Mouse (Mus musculus): ENCODE measurements around the gene Tmem182. TPM values are rescaled to one million over a fixed set of nuclear protein-coding genes. Genes with fewer than 3 reads are reported as not detected.

Gene Tmem182
- total RNA-seq, 2 experiments from 2014 or later, result 0.32 to 0.42 TPM

DNA sequence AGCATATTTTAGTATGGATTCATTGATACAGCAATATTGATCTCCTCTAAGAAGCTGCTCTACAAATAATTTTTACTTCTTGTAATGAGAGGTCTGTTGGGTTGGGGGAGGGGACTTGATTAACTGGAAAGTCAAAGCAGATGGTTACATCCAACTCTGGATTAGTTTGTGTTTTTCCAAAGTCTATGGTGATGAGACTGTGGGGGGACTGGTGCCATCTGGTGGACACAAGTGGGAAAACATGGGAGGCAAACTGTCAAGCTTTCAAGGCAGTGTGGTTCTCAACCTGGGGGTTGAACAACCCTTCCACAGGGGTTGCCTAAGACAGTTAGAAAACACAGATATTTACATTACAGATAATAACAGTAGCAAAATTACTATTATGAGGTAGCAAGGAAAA is 39.2 kb downstream of the Tmem182 start:
- DNase-seq (ENCODE audit: low spot score in 2 of 2), result peak; percentile 55 to 66
- intact Hi-C loops (cut with DNase I), result loop anchor here (1.0 to 5.0 kb wide), 2 partner anchors 47 to 257 kb away; no protein-coding TSS in a partner anchor

DNA sequence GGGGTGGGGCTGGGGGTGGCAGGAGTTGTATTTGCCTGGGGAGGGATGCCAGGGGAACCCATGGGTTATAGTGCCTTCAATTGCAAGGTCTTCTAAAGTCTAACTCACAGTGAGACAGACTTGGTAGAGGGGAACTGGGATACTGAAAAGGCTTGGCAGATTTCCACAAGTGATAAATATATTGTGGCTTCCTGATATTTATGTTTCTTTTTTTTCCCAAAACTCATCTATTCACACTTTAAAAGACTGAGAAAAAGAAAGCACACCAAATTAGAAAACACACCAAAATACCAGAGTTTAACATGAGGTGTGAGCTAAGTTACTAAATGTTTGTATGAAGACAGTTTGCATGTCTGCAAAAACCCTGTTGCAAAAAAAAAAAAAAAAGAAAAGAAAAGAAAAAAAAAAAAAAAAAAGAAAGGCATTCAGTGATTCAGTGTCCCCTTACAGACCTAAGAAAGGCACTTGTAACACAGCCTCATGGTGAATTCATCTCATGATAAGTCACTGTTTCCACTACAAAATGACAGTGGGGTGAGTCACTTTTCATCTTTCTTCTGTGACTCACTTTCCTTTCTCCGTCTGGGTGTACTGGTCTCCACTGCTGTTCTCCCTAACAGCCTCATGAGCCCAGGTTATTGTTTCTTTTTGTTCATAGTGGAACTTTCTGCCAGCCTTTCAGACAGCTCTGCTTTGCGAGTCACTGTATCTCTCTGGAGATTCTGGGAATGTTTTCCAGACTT is 42.0 kb downstream of the Tmem182 start:
- no peak for DNase-seq (ENCODE audit: low spot score in 2 of 2)
- intact Hi-C loops (cut with DNase I), result no loop called here

DNA sequence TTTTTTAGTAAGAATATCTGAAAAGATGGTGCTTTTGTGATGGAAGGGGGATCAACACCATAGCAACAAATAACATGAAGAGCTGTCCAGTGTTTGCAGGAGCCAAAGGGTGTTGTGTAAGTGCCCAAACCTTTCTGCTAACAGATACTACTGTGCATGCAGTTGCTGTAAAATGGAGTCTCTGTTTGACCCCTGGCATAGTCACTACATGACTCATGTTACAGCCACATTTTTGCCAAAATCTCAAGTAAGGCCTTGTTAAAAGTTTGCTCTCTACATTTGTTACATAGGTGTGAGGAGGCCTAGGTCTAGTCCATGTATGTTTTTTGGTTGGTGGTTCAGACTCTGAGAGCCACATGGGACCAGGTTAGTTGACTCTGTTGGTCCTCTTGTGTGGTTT is 45.9 kb downstream of the Tmem182 start:
- intact Hi-C loops (cut with DNase I), result no loop called here
- no peak for DNase-seq (ENCODE audit: low spot score in 2 of 2)

DNA sequence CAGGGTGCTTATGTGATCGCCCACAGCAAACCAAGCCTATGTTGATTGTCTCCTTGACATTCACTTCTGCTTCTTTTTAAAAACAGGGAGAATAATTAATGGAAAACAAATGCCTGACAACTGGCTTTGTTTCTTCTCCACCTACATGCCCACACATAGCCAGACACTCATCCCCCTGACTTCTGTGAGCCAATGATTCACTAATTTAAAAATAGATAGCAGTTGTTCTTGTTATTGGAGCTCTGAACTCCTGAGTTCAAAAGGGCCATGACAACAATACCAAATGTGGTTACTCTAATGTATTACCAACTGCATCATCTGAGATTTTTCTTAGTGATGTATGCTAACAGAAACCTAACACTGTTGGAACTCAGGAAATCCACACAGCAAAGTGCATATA is 49.9 kb downstream of the Tmem182 start:
- intact Hi-C loops (cut with DNase I), result no loop called here

DNA sequence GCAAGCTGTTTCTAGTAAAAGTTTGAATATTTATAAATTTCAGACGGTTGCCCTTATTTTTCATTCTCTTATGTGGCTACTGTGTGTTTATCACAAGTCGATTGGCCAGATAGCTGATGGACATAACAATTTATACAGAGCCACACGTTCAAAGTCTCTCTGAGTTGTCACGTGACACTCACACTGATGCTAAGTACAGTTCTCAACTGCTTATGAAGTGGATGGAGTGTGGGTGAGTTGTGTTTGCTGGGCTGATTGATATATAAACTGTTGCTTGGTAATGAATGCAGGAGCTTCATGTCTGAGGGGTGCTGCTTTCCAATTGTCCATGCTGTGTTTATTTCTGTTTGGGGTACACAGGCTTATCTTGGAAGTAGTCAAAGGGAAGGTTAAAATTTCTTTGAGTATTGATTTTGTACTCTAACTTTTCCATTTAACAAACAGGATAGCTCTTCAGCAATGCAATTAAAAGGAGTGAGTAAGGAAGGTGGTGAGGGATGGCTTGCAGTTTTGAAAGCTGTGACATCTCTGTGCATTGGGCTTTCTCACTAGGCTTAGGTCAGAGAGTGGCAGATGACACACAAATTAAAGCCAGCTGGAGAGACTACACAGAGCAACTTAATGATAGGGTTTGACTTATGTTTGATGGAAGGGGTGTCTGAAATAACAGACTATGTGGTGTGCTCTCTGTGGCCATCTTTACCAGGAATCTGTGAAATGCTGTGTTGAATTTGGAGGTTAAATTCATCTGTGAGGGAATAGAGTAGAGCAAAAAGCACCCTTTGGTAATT is 51.6 kb downstream of the Tmem182 start:
- DNase-seq (ENCODE audit: low spot score in 2 of 2), result no peak
- intact Hi-C loops (cut with DNase I), result no loop called here

More for the DNA sequence above, 49.9 kb downstream of the Tmem182 start:
- no peak for DNase-seq (ENCODE audit: low spot score in 2 of 2)

DNA sequence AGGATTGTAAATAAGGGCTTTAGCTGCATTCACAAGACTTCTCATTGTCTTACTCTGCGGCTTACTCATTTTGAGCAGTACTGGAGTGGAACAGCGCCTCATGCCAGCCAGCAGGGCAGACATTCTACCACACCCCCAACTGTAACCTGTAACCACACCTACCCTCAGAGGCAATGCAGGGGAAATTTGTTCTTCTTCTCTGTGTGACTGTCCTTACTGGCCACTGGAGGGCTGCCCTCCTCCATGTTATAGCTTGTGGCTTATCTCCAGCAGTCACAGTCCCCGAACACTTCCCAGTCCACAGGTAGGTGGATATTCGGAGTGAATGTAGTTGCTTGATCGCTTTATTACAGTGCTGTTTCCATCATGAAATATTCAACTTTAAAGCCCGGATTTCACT is 59.6 kb downstream of the Tmem182 start:
- no peak for DNase-seq (ENCODE audit: low spot score in 2 of 2)
- intact Hi-C loops (cut with DNase I), result no loop called here

DNA sequence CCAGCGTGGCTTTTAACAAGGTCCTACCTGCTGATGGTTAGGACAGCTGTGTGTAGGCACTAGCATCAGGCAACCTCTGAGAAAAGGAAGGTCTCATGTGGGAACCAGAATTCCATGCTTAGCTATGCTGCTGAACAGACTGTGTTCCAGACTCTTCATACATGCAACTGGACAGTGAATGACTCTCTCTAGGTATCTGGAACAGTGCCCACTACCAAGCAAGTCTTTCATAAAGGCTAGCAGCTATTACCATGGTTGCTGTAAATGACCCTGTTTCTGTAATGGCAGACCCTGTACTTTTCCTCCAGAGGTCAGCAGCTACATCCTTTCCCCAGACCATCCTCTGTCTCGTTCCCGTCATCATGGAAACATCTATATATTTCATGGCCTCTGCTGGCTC is 61.7 kb downstream of the Tmem182 start:
- intact Hi-C loops (cut with DNase I), result no loop called here

DNA sequence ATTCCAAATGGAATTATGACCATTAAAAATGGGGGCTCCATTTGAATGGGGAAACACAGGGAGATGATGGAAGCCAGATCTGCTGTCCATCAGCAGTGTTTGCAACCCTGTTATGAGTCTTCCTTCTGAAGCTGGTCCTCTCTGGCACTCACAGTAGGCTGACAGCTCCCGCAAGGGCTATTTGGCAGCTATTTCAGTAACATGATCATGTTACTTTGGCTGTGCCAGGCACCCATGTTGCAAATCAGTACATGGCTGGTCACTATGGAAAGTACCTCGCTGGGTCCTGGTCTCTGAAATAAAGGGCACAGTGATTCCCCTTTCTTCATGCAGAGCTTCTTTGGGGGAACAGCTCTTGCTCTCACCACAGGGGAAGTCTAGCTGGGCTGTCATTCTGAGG is 62.2 kb downstream of the Tmem182 start:
- intact Hi-C loops (cut with DNase I), result no loop called here
- no peak for DNase-seq (ENCODE audit: low spot score in 2 of 2)

More for the DNA sequence above, 61.7 kb downstream of the Tmem182 start:
- no peak for DNase-seq (ENCODE audit: low spot score in 2 of 2)

DNA sequence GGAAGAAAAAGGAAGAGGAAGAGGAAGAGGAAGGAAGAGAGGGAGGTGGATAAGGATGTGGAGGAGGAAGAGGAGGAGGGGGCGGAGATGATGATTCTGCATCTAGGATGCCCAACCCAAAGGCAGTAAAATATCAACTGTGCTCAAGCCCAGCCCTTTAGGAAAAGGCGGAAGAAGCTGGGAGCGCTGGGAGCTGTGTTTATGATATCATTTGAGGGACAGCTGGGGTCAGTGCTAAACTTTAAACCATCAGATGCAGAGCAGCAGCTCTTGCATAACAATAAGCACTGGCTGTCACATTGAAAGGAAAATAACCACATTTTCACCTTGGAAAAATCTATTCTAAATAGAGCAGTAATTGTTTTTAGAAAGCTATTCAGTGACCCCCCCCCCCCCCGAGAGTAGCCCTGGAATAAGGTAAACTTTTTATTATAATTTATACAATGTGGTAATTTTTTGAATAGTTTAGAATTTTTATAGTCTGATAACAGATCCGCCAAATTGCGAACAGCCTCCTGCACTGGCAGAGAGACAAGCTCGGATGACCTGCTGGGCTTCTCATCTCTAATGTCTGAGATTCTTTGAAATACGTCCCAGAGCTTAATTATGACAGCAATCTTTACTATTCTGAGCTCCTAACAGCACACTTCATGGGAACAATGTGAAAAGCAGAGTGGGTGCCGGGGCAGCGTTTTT is 68.5 kb downstream of the Tmem182 start:
- no peak for DNase-seq (ENCODE audit: low spot score in 2 of 2)
- intact Hi-C loops (cut with DNase I), result loop anchor here (10.0 kb wide), 1 partner anchor 1371 kb away; no protein-coding TSS in a partner anchor

DNA sequence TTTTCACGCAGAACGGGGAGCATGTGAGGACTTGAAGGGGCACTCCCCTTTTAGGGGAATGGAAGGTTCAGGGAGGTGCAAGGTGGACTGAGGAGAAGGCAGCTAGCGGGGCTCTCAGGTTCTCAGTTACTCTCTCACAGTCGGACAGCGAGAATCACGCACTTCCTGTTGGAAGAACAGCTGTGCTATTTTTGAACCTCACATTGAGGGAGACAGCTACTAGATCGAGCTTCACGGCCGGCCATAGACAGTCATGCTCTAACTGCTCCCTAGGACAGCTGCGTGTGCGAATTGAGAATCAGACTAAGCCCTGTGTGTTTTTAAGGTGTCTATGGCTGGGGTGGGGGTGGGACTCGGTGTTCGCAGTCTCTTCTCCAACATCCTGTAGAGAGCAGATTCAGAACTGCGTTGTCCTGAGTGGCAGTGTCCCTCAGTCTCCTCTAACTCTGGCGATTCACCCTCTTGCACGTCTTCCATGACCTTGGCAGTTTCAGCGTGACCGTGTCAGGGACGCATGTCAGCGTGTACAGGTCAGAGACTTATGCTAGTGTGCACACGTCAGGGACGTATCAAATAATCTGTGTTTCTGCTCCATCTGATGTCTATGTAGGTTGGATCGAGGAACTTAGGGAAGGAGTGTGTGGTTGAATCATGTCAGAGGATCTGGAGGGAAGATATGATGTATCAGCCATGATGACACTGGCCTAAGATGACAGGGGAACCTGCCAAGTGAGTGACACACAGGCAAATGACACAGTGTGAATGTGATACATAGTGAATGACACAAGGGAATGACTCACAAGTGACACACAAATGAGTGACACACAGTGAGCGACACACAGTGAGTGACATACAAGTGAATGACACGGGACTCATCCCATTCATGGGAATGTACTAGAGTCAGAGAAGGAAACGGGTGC is 69.3 kb downstream of the Tmem182 start:
- intact Hi-C loops (cut with DNase I), result loop anchor here (10.0 kb wide), 1 partner anchor 1370 kb away; no protein-coding TSS in a partner anchor

DNA sequence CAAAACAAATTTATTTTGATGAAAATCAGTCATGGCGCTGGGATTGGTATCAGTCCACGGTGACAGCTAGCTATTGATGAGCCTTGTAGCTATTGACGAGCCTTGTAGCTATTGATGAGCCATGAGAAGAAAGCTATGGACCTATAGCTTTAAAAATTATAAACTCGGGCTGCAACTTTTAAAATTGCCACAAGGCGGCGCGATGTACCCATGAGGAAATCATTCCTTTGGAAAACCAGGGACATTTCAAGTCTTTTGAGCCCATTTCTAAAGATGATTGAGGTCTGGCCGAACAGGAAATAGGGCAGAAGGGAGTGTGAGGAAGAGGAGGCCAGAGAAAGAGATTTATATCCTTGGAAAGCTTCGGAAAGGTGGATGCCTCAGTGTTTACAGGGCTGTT is 73.7 kb downstream of the Tmem182 start:
- intact Hi-C loops (cut with DNase I), result loop anchor here (10.0 kb wide), 1 partner anchor 1366 kb away; no protein-coding TSS in a partner anchor
- DNase-seq (ENCODE audit: low spot score in 2 of 2), result peak; percentile 84 to 89

More for the DNA sequence above, 69.3 kb downstream of the Tmem182 start:
- peak in 1 of 2 experiments; percentile 12 for DNase-seq (ENCODE audit: low spot score in 2 of 2)

DNA sequence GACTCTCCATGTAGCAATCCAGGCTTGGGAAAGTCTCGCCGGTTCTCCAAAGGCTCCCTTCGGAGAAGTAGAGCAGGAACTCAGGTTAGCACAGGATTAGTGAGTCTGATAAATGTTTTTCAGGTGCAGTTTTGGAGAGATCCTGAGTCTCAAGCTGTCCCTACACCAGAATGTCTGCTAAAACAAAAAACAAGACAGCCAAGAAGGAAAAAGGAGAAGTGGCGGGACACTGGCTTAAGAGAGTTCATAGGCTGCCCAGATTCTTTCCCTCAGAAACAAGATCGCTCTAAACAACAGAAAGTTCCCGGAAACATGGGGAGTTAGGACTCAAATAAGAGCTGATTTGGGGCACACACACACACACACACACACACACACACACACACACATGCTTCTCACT is 74.1 kb downstream of the Tmem182 start:
- intact Hi-C loops (cut with DNase I), result loop anchor here (10.0 kb wide), 1 partner anchor 1365 kb away; no protein-coding TSS in a partner anchor
- no peak for DNase-seq (ENCODE audit: low spot score in 2 of 2)

DNA sequence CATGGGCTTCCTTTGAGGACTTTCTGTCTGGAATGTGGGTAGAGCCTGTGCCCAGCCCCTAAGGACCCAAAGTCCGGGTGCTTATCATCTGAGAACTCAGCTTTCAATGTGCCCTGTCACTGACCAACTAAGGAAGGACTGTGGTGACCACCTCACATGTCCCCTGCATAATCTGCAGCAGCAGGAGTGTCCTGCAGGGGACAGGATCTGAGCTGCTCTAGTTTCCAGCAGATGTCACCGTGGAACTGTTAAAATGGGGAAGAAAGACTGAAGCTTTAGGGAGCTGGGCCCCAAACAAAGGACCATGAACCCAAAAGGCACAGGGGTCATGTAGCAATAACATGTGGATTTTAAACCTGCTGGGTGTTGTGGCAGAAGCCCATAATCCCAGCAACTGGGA is 75.1 kb downstream of the Tmem182 start:
- intact Hi-C loops (cut with DNase I), result loop anchor here (10.0 kb wide), 3 partner anchors 104 to 1894 kb away; no protein-coding TSS in a partner anchor
- no peak for DNase-seq (ENCODE audit: low spot score in 2 of 2)

DNA sequence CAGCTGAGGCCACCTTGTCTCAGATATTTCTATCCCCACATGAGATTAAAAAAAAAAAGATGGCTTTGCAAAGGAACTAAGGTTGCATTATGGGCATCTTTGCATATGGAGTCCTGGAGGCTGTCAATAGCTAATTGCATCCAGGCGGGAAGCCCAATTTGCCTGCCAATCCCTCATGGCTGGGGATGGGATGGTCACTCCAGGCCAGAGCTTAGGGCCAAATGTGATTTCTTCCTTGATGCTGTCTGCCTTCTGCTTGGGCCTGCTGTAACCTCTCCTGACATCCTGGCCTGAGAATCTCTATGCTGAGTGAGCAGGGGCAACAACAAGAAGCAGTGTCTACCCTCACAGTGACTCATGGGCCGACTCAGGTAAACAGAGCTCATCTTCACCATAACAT is 78.5 kb downstream of the Tmem182 start:
- no peak for DNase-seq (ENCODE audit: low spot score in 2 of 2)
- intact Hi-C loops (cut with DNase I), result loop anchor here (10.0 kb wide), 3 partner anchors 101 to 1891 kb away; no protein-coding TSS in a partner anchor

DNA sequence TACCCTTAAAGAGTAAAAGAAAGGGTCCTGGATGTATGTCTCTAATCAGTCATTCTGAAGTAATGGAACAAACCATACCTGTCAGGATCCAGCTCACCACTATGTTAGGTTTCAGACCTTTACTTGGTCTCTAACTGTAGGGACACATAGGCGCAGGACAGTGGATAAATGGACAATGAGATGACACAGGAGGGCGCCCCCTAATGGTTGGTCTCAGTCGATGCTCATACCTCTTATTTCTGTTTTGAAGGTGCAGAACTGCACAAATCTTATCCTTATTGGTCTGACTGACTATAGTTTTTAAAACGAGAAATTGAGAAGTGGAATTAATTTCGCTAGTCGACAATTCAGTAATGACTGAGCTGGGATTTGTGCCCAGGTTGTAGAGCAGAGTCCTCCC is 79.5 kb downstream of the Tmem182 start:
- intact Hi-C loops (cut with DNase I), result loop anchor here (10.0 kb wide), 3 partner anchors 100 to 1890 kb away; no protein-coding TSS in a partner anchor
- no peak for DNase-seq (ENCODE audit: low spot score in 2 of 2)

DNA sequence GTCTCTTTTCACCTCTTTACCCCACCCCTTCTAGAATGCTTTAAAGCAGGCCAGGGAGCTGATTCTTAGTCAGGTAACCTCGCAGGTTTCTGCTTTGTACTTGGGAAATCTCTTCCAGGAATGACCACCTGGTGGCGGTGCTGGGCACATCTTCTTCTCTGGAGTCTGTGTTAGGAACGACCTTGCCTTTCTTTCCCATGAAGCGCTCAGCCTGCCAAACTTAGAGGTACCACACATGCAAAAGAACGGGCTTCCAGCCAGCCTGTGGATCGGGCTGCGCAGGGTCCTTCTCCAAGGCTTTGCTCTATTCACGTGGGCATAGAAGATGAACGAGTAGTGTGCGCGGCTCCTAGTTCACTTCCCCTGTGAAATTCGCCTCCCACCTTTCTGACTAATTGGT is 82.3 kb downstream of the Tmem182 start:
- DNase-seq (ENCODE audit: low spot score in 2 of 2), result peak; percentile 83 to 84
- intact Hi-C loops (cut with DNase I), result loop anchor here (10.0 kb wide), 3 partner anchors 97 to 1887 kb away; no protein-coding TSS in a partner anchor

DNA sequence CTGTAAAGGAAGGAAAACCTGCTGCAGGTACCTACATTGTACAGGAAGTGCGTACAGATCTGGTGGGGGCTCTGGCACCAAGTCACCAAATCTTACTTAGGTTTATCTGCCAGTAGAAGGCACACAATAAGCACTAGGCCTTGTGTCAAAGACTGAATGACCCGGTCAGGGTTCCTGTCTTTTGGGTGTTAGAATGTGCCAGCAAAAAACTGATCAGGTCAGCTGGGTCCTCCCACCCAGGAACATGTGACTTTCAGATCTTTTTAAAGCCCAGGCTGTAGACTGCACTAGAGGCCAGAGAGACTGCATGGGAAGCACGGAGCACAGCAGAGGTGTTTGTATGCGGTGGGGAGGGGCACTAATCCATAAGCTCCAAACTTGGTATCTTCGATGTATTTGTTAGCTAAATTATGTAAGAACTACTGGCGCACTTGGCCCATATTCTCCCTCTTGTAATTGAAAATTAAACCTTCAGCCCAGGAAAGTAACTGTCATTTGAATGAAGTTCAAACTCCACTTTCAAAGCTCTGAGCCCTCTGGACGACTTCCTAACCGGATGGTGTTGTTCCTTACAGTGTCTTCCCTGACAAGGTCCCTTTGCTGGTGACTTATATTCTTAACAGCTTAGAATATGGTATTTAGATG is 83.1 kb downstream of the Tmem182 start:
- intact Hi-C loops (cut with DNase I), result loop anchor here (10.0 kb wide), 3 partner anchors 96 to 1886 kb away; no protein-coding TSS in a partner anchor
- no peak for DNase-seq (ENCODE audit: low spot score in 2 of 2)

DNA sequence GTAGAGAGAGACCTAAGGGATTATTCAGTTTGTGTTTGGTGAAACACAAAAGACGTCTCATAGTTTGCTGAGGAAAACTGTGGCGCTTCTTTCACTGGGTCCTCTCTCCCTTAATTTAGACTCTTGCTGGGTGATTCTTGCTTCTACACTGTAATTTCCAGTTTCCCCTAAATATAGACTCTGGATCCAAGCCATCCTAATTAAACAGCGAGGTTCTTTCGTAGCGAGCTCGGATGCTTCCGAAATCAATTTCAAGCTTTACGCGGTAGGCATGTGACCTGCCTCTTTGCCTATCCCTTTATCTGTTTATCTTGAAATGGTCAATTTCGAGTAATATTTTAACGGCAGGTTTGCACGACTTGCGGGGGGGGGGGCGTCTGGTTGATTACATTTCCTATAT is 84.2 kb downstream of the Tmem182 start:
- intact Hi-C loops (cut with DNase I), result loop anchor here (10.0 kb wide), 3 partner anchors 95 to 1885 kb away; no protein-coding TSS in a partner anchor
- no peak for DNase-seq (ENCODE audit: low spot score in 2 of 2)

Data from left cerebral cortex, postnatal 14 days (tissue).